Mouse (Mus musculus): Measurements from ENCODE around the gene Cpt2.

- TF ChIP-seq CHD2 (IDR thresholded peaks at IDR 0.05; ENCODE audit: low read depth, low read length) (no peak), ZNF384 (IDR thresholded peaks at IDR 0.05; ENCODE audit: low read depth, low read length) (no peak), MAFK (IDR thresholded peaks at IDR 0.05; ENCODE audit: insufficient read depth, low read depth, low read length) (no peak), HCFC1 (IDR thresholded peaks at IDR 0.05; ENCODE audit: borderline replicate concordance, insufficient read depth, low read length) (no peak), ZC3H11A (IDR thresholded peaks at IDR 0.05; ENCODE audit: borderline replicate concordance, low read depth, low read length) (no peak)
Measured at GRCm38 (mm10) chr4:107938124-107938523, 14.7 kb upstream of the Cpt2 start.
